Mouse (Mus musculus): ENCODE measurements around the gene Spaar.

Gene Spaar

GRCm38 (mm10) chr4:43798936-43799335 is 69.1 kb downstream of the Spaar start:
- no peak for DNase-seq (ENCODE audit: low spot score in 2 of 2)

Measured in right cerebral cortex, postnatal 36 days (tissue).